Comparison of ENCODE assay signal across 8 mouse cellular contexts in genomic region chr2:28699361-28700335, GRCm38 (mm10). TPM values are rescaled to one million over a fixed set of nuclear protein-coding genes. Genes with fewer than 3 reads are reported as not detected.
A peak's percentile ranks its signal among the peaks of the same experiment; 100 is the strongest.
DNase-seq lines count a peak whose midpoint lies in the region; ATAC-seq lines count a peak whose summit lies in the region.

Gene Spaca9, minus strand, starts transcription at chr2:28699727.
Gene Ak8, plus strand, starts transcription at chr2:28700164.

- H3K4me1 ChIP-seq in intestine, embryonic 14.5 days (replicated peaks; ENCODE audit: control insufficient read depth, insufficient read depth, low read length): peaks cover 12% of the 10 kb centered on the region

- peak; percentile 53 for ATAC-seq in common myeloid progenitor, adult 5-6 weeks (replicated peaks; ENCODE audit: low read depth, poor library complexity, severe bottlenecking)
- ATAC-seq in intestine, embryonic 14.5 days (replicated peaks; ENCODE audit: low FRiP score, low TSS enrichment, low read depth): peak; percentile 85

- DNase-seq in adipocyte (ENCODE audit: low spot score): peak; percentile 45
- DNase-seq in gastrocnemius, postnatal 14 days: peak; percentile 81
- peak; percentile 96 for DNase-seq in intestine, embryonic 14.5 days (ENCODE audit: low spot score)
- DNase-seq in left cerebral cortex, postnatal 14 days (ENCODE audit: low spot score in 2 of 2): peak; percentile 82 to 83
- peak; percentile 88 for DNase-seq in mesoderm, embryonic 11.5 days (ENCODE audit: low read depth, low spot score)
- DNase-seq in right cerebral cortex, postnatal 25 days: peak; percentile 88
- DNase-seq in yolk sac, embryonic 10.5 days (ENCODE audit: low spot score): peak; percentile 81

- WGBS in intestine, embryonic 14.5 days: under 1% methylated on average over 53 of the region's 53 CpGs

- no peaks in the 10 kb centered on the region for H3K9me3 ChIP-seq in intestine, embryonic 14.5 days (ENCODE audit: control insufficient read depth, low read length)

- peak within 1 kb of the TSS; percentile 96 for H3K4me2 ChIP-seq in intestine, embryonic 14.5 days (ENCODE audit: low read length)

- H3K9ac ChIP-seq in intestine, embryonic 14.5 days (ENCODE audit: low read length): peak within 1 kb of the TSS; percentile 59

- peak within 1 kb of the TSS; percentile 61 for H3K4me3 ChIP-seq in intestine, embryonic 14.5 days (ENCODE audit: low read depth, low read length)

- H3K36me3 ChIP-seq in intestine, embryonic 14.5 days (ENCODE audit: control insufficient read depth, insufficient read depth, low read length): no peaks in the 10 kb centered on the region

- 0 out of 2 replicates have a peak within 1 kb of the TSS, but pooled peaks have one; percentile 11 for H3K27ac ChIP-seq in intestine, embryonic 14.5 days (ENCODE audit: low read depth)

- intact Hi-C loops in gastrocnemius, postnatal 14 days (cut with DNase I; ENCODE audit: low total_unique reads): no loop called here
- intact Hi-C loops in left cerebral cortex, postnatal 14 days (cut with DNase I): no loop called here

- H3K27me3 ChIP-seq in intestine, embryonic 14.5 days (replicated peaks; ENCODE audit: control insufficient read depth, insufficient read depth, low read length): no peaks in the 10 kb centered on the region

RNA-seq across cellular contexts. Expression of gene Spaca9, which starts in this region (rescaled TPM):
- 2.5 and 6.6 TPM in 2 replicates for total RNA-seq in common myeloid progenitor, adult 5-6 weeks (2017)
- not detected for total RNA-seq in gastrocnemius, postnatal 14 days (2021)
- polyA plus RNA-seq in intestine, embryonic 14.5 days (2014; fragmentation: Nextera tagmentation; extraction: Ambion mirVana): 1.3 and 1.6 TPM in 2 replicates
- not detected for total RNA-seq in left cerebral cortex, postnatal 14 days (2021)

RNA-seq across cellular contexts. Expression of gene Ak8, which starts in this region (rescaled TPM):
- total RNA-seq in common myeloid progenitor, adult 5-6 weeks (2017): 1.6 TPM in 1 of 2 replicates, not detected in the other
- not detected for total RNA-seq in gastrocnemius, postnatal 14 days (2021)
- 0.19 and 1.3 TPM in 2 replicates for polyA plus RNA-seq in intestine, embryonic 14.5 days (2014; fragmentation: Nextera tagmentation; extraction: Ambion mirVana)
- total RNA-seq in left cerebral cortex, postnatal 14 days (2021): 1 to 10 TPM; 1.7 to 2.1 TPM

Comparison
In these comparisons a context has a peak if more than half of its experiments do, and no peak if none do; other contexts are left out.
1. Peak in every context shown above with its lines: DNase-seq, ATAC-seq, H3K4me3 ChIP-seq and H3K27ac ChIP-seq.
2. Peak in DNase-seq in gastrocnemius, postnatal 14 days; RNA of the genes that start here not detected or under 1 TPM.
3. DNase-seq: peak in every context shown above with its lines; median percentile 96 in intestine, embryonic 14.5 days; 88 in mesoderm, embryonic 11.5 days; 88 in right cerebral cortex, postnatal 25 days; 82 in left cerebral cortex, postnatal 14 days; 81 in gastrocnemius, postnatal 14 days; 81 in yolk sac, embryonic 10.5 days; 45 in adipocyte.